Mouse (Mus musculus) spleen, adult 2 months (tissue): ENCODE measurements around the gene Cdh23.

Experiments
- CTCF ChIP-seq: fragments of 200-500 bp; IDR thresholded peaks from 2 replicates; pipeline ENCODE4 v1.5.1; 2011; ENCODE audit warnings: mild to moderate bottlenecking, inconsistent platforms; ENCODE audit not compliant: insufficient read depth, insufficient read length, insufficient replicate concordance; ENCODE audit errors: extremely low read depth
- POLR2A ChIP-seq: fragments of 200-500 bp; IDR thresholded peaks from 2 replicates; pipeline ENCODE4 v1.6.1; 2011; ENCODE audit warnings: low read depth, low read length, inconsistent platforms

DNA sequence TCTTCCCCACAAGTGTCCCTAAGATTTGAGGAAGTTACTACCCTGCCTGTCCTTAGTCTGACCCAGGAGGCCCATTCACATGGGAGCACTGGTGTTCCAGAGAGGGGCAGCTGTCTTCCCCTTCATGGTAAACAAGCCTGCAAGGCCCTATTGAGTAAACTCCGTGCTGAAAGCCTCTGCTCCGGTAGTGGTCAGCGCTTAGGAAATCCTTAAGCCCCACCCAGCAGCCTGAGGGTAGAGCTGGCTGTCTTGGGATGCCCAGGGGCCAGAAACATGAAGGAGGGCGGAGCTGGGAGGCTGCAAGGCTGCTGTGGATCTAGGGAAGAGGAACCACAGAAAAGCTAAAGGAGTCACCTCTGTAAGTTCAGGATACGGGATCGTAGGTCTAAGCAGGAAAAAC, 347.2 kb downstream of the Cdh23 start:
- TF ChIP-seq CTCF (no peak), POLR2A (no peak)
